Mouse (Mus musculus) bone marrow macrophage, adult 2 months (primary cell): ENCODE measurements at regions not wholly inside any gene's neighbourhood (a gene's known extent, or its start where the extent isn't known, plus 50 kb on each side); places are given as distances from the start of the nearest gene placed in this dataset.

Experiments
- H3K27ac ChIP-seq: 2 replicates; pipeline ENCODE4 v1.5.1; 2012; ENCODE audit warnings: low read depth, low read length; ENCODE audit not compliant: insufficient read depth
- H3K4me1 ChIP-seq: 2 replicates; pipeline ENCODE4 v1.6.1; 2012; ENCODE audit warnings: low read length; ENCODE audit not compliant: control insufficient read depth, insufficient read depth
- H3K4me3 ChIP-seq: 2 replicates; pipeline ENCODE4 v1.5.1; 2012; ENCODE audit warnings: mild to moderate bottlenecking, low read length, moderate library complexity; ENCODE audit not compliant: insufficient read depth
- CTCF ChIP-seq: IDR thresholded peaks from 2 replicates; pipeline ENCODE4 v1.5.1; 2012; ENCODE audit warnings: low read depth, mild to moderate bottlenecking, low read length, moderate library complexity
- POLR2A ChIP-seq: IDR thresholded peaks from 2 replicates; pipeline ENCODE4 v1.6.1; 2012; ENCODE audit warnings: mild to moderate bottlenecking, low read depth, low read length, borderline replicate concordance

- TF ChIP-seq POLR2A, result no peak
- TF ChIP-seq CTCF, result no peak
- H3K4me3 ChIP-seq, result no peak overlapping the region
- no peaks in the 10 kb centered on the region for H3K4me1 ChIP-seq
- H3K27ac ChIP-seq, result no peak overlapping the region
These were observed 230.0 kb upstream of the Mki67 start for GRCm38 (mm10) chr7:135946071-135946646.

GRCm38 (mm10) chr7:135961026-135961425, 244.9 kb upstream of the Mki67 start:
- peaks cover under 1% of the 10 kb centered on the region; the same call in 1 of the 2 replicates for H3K4me1 ChIP-seq
- H3K27ac ChIP-seq, result no peak overlapping the region
- TF ChIP-seq CTCF (no peak), POLR2A (no peak)
- H3K4me3 ChIP-seq, result no peak overlapping the region

- TF ChIP-seq POLR2A (no peak), CTCF (no peak)
- Histone ChIP-seq H3K4me3 (no peak overlapping the region), H3K4me1 (peaks cover 3% of the 10 kb centered on the region; the same call in 1 of the 2 replicates), H3K27ac (no peak overlapping the region)
These were observed 249.4 kb upstream of the Mki67 start for GRCm38 (mm10) chr7:135965528-135965927.

- TF ChIP-seq CTCF, result no peak
- TF ChIP-seq POLR2A, result no peak
- Histone ChIP-seq H3K4me1 (peaks cover 3% of the 10 kb centered on the region; the same call in 1 of the 2 replicates), H3K27ac (no peak overlapping the region), H3K4me3 (no peak overlapping the region)
These were observed 250.1 kb upstream of the Mki67 start for GRCm38 (mm10) chr7:135966231-135966630.

GRCm38 (mm10) chr7:135968638-135969037, 252.5 kb upstream of the Mki67 start:
- peaks cover 3% of the 10 kb centered on the region; the same call in 1 of the 2 replicates for H3K4me1 ChIP-seq
- H3K27ac ChIP-seq, result no peak overlapping the region
- TF ChIP-seq POLR2A (no peak), CTCF (no peak)
- no peak overlapping the region for H3K4me3 ChIP-seq

GRCm38 (mm10) chr7:135986021-135986420, 269.9 kb upstream of the Mki67 start:
- H3K4me3 ChIP-seq, result no peak overlapping the region
- no peaks in the 10 kb centered on the region for H3K4me1 ChIP-seq
- H3K27ac ChIP-seq, result no peak overlapping the region
- no peak for TF ChIP-seq POLR2A
- TF ChIP-seq CTCF, result no peak

GRCm38 (mm10) chr7:135990321-135990720, 274.2 kb upstream of the Mki67 start:
- Histone ChIP-seq H3K4me1 (no peaks in the 10 kb centered on the region), H3K4me3 (no peak overlapping the region), H3K27ac (no peak overlapping the region)
- TF ChIP-seq POLR2A (no peak), CTCF (no peak)

GRCm38 (mm10) chr7:135996896-135997295, 280.7 kb upstream of the Mki67 start:
- H3K4me1 ChIP-seq, result no peaks in the 10 kb centered on the region
- TF ChIP-seq CTCF (no peak), POLR2A (no peak)
- no peak overlapping the region for H3K4me3 ChIP-seq
- H3K27ac ChIP-seq, result no peak overlapping the region

GRCm38 (mm10) chr7:135997640-135998039, 281.5 kb upstream of the Mki67 start:
- Histone ChIP-seq H3K4me3 (no peak overlapping the region), H3K4me1 (no peaks in the 10 kb centered on the region), H3K27ac (no peak overlapping the region)
- no peak for TF ChIP-seq CTCF
- TF ChIP-seq POLR2A, result no peak

- H3K4me1 ChIP-seq, result no peaks in the 10 kb centered on the region
- no peak for TF ChIP-seq POLR2A
- TF ChIP-seq CTCF, result no peak
- no peak overlapping the region for H3K4me3 ChIP-seq
- no peak overlapping the region for H3K27ac ChIP-seq
These were observed 286.2 kb upstream of the Mki67 start for GRCm38 (mm10) chr7:136002382-136002781.
